Mouse (Mus musculus) yolk sac, embryonic 10.5 days (tissue): ENCODE measurements around the gene G530012D18Rik.
"Not testable (repeated sequence)": the region's sequence is repeated elsewhere in the genome, so short reads cannot be mapped to it uniquely, and the experiment has no call there.

ENCODE experiments used
- DNase-seq: peaks from one replicate; pipeline ENCODE4 v3.0.0-alpha.2; 2017; ENCODE audit warnings: low spot score

G530012D18Rik gene

DNA sequence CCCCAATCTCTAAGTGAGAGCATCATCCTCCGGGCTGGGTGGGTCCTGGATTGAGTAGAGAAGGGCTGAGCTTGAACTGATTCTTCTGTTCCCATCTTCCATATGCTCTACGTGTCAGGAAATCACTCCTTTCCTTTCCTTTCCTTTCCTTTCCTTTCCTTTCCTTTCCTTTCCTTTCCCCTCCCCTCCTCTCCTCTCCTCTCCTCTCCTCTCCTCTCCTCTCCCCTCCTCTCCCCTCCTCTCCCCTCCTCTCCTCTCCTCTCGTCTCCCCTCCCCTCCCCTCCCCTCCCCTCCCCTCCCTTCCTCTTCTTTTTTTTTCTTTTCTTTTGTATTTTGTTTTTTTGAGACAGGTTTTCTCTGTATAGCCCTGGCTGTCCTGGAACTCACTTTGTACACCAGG, at the start of gene G530012D18Rik:
G530012D18Rik (plus strand) TSS at position 301 of the 400 bp plus-strand sequence.
- DNase-seq = not testable (repeated sequence)

DNA sequence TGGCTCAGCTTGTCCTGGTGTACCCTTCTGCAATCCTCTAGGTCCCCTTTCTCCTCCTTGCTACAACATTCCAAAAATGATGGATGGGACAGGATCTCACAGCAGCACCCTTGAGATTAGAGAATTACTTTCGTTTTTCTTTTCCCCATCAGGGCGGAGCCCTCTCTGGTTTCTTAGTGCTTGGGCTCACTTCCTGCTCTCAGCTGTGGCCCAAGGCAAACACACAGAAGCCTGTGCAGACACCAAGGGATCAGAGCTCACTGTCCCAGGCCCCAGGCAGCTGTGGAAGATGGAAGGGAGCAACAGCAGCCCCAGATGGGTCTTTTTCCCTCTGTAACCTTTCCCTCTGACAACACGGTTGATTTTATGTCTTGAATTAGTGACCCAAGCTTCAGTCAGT, 49.1 kb upstream of the G530012D18Rik start:
- not testable (repeated sequence) for DNase-seq

DNA sequence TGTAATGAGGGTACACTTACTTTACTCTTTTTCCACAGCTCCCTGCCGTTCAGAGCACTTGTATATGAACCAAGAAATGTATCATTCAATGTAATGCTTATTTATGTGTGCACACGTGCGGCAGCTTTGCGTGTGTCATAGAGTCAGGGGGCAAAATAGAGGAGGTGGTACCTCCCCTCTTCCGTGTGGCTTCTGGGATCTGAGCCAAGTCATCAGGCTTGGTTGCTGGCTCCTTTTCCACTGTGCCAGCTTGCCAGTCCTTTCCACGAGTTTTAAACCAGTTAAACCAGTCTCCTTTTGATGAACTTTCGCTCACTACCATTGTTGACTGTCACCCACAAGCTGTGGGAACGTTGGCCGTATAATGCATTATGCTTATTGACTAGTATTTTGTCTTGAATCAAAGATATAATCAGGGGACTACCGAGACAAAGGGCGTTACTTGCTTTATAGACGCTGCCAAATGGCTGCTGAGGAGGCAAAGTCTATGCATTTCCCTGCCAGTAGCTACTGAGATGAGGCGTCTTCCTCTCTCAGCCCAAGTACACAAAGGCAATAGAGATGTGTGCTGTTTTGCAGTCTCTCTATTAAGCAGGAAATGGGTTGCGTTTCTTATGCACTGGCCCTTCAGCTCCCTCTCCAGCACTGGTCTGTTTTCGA, 46.9 kb upstream of the G530012D18Rik start:
- not testable (repeated sequence) for DNase-seq

DNA sequence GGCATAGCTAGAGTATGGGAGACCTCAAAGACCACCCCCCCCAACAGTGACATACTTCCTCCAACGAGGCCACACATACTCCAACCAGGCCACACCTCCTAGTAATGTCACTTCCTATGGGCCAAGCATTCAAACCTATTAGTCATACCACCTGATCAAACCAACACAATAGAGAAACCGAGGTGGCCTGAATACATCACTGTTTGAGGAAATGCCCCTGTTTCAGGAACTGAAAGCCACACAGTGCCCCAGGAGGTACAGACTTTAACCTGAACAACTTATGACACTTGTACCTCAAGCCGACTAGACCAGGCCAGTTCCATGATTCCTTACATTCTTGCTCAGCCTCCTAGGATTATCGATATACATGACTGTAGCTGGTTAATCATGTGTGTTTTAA, 31.7 kb upstream of the G530012D18Rik start:
- not testable (repeated sequence) for DNase-seq

DNA sequence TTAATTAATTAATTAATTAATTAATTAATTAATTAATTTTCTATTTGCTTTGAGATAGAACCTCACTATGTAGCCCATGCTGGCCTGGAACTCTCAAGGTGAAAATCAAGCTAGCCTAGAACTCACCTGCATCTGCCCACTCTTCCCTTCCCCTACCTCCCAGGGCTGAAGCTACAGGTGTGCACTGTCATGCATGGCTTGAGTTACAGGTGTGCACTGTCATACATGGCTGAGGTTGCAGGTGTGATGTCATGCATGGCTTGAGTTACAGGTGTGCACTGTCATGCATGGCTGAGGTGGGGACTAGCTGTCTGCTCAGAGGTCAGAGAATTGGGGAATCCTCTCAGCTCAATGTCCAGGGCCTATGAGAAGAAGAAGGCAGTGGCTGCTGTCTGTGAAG, 29.0 kb upstream of the G530012D18Rik start:
- not testable (repeated sequence) for DNase-seq

DNA sequence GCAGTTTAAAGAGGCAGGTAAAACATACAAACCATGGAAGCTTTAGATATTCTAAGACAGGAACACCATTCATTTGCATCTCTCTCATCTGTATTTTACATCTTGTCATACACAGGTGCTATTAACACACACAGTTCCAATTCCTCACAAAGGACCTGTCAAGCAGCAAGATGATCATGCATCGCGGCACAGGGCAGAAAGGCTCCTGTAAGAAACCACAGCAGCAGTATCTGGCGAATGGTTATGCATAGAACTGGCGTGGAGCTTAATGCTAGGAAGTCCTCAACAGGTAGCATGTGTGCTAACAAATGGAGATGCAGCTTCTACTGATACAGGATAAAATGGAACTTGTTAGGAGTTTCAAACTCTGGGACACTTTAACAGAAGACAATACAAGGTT, 20.2 kb upstream of the G530012D18Rik start:
- DNase-seq = not testable (repeated sequence)

DNA sequence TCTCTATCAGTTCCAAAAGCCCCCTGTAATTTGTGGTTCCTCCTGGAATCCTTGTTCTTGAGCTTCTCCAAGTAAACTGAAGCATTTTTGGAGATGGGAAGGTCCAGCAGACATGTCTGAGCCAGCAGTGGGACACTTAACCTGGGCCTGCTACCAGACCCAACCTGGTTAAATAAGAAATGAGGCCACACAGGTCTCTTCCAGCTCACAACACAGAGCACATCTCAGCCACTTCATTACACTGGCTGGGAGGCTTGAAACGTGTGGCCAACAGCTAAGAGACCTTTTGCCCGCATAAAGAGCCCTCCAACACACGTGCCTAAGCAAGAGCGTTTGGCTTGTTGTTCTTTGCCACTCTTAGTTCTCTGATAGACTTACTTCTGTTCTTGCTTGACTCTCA, 1.9 kb upstream of the G530012D18Rik start:
- not testable (repeated sequence) for DNase-seq

DNA sequence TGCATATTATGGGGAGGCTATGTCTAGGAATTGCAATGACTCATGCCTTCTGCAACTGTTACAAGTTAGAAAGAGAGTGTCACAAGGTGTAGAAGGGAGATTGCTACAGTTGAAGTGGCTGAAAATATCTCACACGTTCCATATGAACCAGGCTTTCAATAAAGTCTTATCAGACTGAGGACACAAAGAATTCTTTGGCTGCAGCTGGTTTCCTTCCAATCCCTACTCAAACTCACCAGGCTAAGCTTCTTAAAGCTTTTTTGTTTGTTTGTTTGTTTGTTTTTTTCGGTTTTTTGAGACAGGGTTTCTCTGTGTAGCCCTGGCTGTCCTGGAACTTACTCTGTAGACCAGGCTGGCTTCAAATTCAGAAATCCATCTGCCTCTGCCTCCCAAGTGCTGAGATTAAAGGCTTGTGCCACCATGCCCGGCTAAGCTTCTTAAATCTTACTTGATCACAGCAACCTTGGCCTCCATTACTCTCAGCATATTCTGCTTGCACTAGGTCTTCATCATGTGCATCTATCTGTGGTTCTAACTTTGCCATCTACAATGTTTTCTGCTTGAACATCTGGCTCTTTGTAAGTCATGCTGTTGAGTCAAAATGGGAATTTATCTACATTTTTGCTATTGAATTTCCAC, 3.0 kb downstream of the G530012D18Rik start:
- DNase-seq = not testable (repeated sequence)

DNA sequence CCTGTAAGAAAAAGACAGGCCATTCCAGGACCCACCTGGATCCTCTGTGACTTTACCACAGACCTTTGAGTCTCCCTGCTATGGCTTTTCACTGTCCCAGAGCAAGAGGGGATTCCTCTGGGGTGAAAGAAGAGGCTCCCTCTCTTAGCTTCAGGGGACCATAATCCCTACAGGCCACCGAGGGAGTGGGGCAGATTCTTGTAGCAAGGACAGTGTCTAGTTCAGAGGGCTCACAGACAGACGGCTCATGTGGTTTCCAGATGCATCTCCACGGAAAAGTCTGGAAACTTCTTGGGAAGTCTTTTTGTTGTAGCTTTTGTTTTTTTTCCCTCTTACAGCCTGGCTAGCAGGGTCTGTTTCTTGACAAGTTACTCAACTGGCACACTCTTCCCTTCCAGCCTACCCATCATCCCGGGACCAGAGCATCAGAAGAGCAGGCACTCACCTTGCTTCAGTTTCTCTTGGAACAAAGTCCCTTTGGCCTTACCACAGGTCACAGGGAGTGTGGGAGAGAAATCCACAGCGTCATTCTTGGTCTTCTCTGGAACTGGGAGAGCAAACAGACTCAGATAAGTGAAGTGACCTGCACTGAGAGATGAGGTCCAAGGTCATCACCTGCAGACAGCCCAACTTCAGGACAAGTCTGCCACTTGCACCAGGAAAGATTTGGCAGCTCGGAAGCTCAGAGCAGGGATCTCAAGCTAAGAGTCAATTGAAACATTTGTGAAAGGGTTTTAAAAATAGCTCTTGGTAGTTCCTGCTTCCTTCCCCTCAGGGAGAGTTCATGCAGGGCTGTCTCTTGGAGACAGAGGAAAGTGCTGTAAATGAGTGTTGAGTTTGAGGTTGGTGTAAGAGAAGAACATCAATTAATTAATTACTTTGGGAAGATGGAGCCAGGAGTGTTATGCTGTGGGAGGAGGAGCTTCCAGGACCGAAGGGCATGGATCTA, 4.0 kb downstream of the G530012D18Rik start:
- DNase-seq = not testable (repeated sequence)

DNA sequence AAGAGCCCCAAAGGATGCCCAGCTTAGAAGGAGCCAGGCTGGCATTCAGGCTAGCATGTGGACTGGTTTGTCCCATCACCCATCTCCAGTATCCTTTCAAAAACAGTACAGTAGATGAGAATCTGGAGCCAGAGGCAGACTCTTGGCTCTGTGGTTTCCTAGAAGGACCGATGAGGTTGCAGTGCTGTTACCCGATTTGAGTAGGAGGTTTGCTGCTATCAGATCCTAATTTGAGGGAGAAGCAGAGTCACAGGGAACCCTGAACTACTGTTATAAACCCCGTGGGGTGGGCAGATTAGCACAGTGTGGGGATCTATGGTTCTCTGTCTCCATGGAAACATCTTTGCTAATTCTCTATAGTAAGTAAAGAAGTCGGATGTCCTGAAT, 4.7 kb downstream of the G530012D18Rik start:
- not testable (repeated sequence) for DNase-seq

DNA sequence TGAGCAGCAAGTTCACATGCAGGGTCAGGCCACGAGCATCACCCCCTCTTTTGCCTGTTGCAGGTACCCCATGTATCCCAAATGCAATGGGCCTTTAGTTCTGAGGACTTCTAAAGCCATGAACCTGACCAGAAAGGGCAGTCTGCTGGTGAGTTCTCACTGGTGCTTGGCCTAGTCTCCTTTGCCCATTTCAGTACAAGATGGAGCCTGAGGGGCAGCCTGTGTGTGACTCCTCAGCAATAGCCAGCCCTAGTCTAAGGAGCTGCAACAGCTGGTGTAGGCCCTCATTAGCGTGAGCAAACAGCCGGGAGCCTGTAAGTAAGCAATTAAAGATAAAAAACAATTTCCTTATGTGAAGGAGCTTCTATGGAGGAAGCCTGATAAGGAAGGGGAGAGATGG, 5.1 kb downstream of the G530012D18Rik start:
- not testable (repeated sequence) for DNase-seq

DNA sequence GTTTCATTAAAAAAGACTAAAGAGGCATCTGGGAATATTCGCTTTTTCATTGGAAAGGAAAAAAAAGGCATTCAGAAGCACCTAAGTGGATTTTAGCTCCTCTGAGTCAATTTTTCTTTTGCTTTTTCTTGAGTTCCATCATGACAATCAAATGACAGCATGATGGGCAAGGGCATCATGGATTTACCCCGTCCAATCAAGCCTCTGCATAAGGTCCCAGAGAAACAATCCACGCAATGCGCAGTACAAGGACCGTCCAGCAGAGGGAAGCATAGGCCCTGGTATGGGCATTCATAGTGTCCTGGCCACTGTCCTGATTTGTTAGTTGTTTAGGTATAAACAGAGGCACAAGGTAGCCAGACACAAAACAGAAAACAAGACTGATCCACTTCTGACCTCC, 6.0 kb downstream of the G530012D18Rik start:
- not testable (repeated sequence) for DNase-seq

DNA sequence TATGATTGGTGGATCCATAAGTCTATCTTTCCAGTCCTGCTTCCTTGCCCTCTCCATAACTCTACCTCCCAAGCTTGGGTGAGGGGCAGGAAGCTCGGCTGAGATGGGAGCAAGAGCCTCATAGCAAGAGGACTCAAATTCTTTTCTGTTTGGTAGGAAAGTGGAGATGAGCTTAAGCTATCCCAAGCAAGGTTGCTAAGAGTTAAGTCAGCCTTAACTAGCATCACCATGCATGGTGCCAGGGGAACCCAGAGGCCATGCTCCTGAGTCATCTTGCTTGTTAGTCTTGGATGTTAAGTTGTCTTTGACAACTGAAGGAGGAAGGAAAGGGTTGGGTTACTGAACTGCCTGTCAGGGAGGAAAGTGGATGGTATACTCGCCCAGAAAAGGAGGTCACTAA, 13.2 kb downstream of the G530012D18Rik start:
- DNase-seq = not testable (repeated sequence)

DNA sequence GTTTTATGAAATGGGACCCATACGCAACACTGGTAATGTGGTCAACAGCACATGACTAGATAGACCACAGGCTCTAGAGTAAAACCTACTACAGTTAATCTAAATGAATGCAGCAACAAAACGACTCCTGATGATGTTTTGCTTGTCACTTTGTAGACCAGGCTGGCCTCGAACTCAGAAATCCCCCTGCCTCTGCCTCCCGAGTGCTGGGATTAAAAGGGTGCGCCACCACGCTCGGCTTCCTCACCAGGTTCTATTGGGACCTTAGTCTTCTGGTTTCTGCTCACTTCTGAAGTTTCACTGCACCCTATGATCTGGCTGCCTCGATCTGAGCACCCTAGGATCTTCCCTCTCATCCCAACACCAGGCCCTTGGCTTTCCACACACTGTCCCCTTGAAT, 17.1 kb downstream of the G530012D18Rik start:
- not testable (repeated sequence) for DNase-seq

DNA sequence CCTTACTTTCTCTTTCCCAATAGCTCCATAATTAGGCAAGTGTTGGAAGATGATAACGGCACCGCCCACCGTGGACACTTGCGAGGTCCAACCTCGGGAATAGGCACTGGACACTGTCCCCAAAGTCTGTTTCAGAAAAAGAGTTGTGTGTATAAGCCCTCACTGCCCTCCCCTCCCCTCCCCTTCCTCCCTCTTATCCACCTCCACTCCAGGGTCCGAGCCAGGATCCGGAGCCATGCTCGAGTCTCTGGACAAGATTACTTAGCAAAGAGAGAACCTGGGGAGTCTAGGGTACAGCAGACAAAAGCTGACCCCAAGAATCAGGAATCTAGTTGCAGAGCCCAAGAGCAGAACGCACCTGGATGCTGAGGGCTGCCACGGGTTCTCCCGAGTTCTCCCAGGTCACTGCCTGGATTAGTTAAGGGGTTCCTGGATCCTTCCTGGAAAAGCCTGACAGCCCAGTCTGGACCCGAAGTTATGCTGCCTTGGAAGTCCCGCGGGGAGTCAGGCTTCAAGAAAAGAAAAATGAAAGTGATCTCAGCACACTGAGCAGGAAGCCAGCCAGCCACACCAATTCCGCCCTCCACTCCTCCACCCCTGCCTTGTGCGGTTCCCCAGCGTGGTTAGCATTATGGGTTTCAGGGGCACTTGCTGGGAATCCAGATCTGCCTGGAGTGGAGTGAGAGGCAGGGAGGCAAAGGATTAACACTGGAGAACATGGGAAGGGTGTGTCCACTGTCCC, 23.0 kb downstream of the G530012D18Rik start, which contains the start of gene Sp110:
Sp110 (minus strand) TSS at position 547 of the 742 bp plus-strand sequence.
- DNase-seq = not testable (repeated sequence)

DNA sequence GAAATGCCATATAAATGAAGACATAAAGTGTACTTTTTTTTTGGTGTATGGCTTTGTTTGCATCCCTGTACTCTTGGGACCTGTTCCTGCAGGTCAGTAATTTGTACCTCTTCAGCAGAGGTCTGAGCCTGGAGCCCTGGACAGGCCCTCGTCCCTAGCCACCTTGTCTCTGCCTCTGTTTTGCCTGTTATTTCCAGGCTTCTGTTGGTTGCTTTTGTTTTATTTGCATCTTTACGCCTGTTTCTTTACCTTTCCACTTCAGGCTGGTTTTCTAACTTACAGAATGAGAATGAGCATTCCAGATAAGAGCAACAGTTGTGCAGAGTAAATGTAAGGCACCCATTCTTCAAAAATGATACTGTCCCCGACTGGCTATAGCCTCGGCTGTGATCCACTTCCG, 24.6 kb downstream of the G530012D18Rik start, which contains the start of gene Sp140:
Sp140 (plus strand) TSS at position 301 of the 400 bp plus-strand sequence.
- DNase-seq = not testable (repeated sequence)

DNA sequence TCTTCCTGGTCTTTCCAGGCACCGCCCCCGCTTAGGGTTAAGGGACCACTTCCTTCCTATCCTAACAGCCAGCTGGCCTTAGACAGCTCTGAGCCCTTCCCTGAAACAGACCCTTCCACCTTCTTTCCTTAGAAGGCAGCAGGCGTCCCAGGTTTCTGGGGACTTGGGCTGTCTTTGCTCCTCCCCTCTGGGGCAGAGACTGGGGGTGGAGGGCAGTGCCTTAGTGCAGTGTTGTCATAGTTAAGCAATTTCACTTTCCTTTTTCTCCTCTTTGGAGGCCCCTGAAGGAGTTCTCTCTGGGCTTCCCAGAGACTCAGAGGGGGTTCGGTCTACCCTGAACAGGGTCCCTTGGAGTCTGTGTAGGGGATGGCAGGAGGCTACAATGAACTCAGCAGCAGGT, 25.3 kb downstream of the G530012D18Rik start:
- DNase-seq = not testable (repeated sequence)

DNA sequence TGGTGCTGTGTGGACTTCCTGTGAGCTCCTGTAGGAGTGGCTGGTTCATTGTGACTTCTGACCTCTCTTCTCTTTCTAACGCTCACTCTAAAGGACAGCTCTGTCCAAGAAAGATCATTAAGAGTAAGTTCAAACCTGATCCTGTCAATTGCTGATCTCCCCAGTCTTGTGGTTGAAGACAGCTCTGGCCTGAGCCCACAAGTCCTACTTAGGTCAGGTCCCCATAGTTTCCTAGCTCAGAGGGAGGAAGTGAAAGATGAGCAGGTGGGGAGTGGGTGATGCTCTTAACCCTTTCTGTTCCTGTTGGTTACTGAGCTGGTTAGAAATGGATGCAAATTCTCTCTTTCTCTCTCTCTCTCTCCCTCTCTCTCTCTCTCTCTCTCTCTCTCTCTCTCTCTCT, 28.9 kb downstream of the G530012D18Rik start:
- DNase-seq = not testable (repeated sequence)

DNA sequence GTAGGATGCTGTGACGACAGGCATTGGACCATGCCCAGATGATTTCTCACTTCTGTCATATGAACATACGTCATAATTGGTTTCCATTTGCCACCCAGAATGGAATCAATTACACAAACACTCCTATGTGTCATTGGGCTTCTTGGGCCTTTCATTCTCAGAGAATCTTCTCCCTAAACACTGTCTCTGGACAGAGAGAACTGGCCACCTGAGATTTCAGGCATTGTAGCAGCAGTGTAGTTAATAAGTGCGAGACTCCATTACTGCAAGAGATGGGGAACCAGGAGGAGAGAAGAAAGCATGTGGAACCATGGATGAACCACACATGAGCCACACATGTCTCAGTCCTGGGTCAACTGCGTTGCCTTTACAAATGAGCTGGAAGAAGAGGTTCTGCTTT, 32.9 kb downstream of the G530012D18Rik start:
- not testable (repeated sequence) for DNase-seq

DNA sequence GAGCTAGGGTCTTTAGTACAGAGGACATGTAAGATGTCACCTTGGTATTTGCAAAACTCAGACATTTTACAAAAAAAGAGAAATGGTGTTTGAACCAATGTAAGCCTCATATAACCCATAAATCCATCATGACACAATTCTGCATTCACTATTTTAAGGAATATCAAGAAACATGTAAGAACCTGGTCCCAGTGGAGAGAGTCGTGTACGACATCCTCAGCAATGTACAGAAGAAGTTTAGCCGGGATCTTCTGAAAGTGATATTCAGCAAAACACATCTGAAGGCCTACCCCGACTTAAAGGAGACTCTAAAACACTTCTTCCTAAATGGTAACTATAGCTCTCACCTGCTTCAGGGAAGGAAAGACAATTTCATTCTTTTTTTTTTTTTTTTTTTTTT, 35.1 kb downstream of the G530012D18Rik start:
- DNase-seq = not testable (repeated sequence)

DNA sequence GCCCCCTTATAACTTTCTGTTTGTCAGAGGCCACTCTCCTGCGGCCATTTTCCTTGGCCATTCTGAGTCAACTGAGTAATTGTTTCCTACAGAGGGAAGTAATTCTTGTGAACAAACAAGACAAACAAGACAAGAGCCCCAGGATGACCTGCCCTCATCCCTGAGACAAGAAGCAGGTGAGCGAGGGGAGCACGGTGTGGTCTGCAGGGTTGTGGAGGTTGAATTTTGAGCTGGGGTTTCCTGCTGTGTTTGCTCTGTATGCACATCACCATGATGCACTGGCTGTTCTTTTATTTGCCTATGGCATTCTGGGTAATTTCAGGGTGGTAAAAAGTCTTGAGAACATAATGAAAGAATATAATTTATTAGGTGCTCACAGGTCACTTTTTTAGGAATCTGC, 39.6 kb downstream of the G530012D18Rik start:
- not testable (repeated sequence) for DNase-seq
